Mouse (Mus musculus) stomach, postnatal 0 days (tissue): ENCODE results near the gene Slc16a14.

ENCODE experiments used
- CTCF ChIP-seq: IDR thresholded peaks from 2 replicates; pipeline ENCODE4 v1.5.1; 2016; ENCODE audit warnings: antibody characterized with exemption, low read depth, mild to moderate bottlenecking, moderate library complexity
- EP300 ChIP-seq: optimal IDR thresholded peaks from 2 replicates; pipeline ENCODE3; 2016; ENCODE audit warnings: antibody characterized with exemption

DNA sequence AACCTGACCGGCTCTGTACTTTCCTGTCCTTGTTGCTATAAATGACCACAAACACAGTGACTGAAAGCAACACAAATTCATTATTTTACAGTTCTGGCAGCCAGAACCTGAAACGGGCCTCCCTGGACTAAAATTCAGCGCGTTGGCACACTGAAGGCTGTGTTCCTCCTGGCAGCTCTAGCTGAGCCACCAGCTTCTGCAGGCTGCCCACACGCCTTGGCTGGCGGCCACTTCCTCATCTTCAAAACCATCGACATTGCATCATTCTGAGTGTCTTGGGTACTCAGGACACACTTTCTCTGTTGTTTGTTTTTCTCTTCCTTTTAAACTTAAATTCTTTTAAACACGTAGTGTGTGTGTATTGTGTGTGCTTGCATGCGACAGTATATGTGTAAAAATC is 734 bp upstream of the Slc16a14 start:
- TF ChIP-seq CTCF, result no peak
- no peak for TF ChIP-seq EP300
